Mouse (Mus musculus) cerebellum, adult 18-20 months (tissue): ENCODE measurements at regions not wholly inside any gene's neighbourhood (a gene's known extent, or its start where the extent isn't known, plus 50 kb on each side); places are given as distances from the start of the nearest gene placed in this dataset.
"Not testable (repeated sequence)": the region's sequence is repeated elsewhere in the genome, so short reads cannot be mapped to it uniquely, and the experiment has no call there.

Experiments
- DNase-seq, 2 experiments: peaks; one replicate each; pipeline ENCODE4 v3.0.0; 2021

- no peak for DNase-seq
Measured at GRCm38 (mm10) chr15:90291848-90292247, 67.7 kb downstream of the Alg10b start.

- no peak for DNase-seq
Measured at GRCm38 (mm10) chr15:90294353-90294922, 70.3 kb downstream of the Alg10b start.

- no peak for DNase-seq
Measured at GRCm38 (mm10) chr15:90298566-90298965, 74.5 kb downstream of the Alg10b start.

GRCm38 (mm10) chr15:90303393-90303792 is 79.3 kb downstream of the Alg10b start:
- no peak for DNase-seq

GRCm38 (mm10) chr15:90305051-90305450 is 80.9 kb downstream of the Alg10b start:
- DNase-seq: no peak

- no peak for DNase-seq
Measured at GRCm38 (mm10) chr15:90306866-90307265, 82.8 kb downstream of the Alg10b start.

- DNase-seq: not testable (repeated sequence)
Measured at GRCm38 (mm10) chr15:90308433-90308832, 84.3 kb downstream of the Alg10b start.

- no peak for DNase-seq
Measured at GRCm38 (mm10) chr15:90308869-90309268, 84.8 kb downstream of the Alg10b start.

GRCm38 (mm10) chr15:90309664-90310063 is 85.6 kb downstream of the Alg10b start:
- no peak for DNase-seq

GRCm38 (mm10) chr15:90321774-90322173 is 97.7 kb downstream of the Alg10b start:
- DNase-seq: no peak

- DNase-seq: no peak
Measured at GRCm38 (mm10) chr15:90333275-90333674, 109.2 kb downstream of the Alg10b start.

- DNase-seq: no peak
Measured at GRCm38 (mm10) chr15:90333766-90334165, 109.7 kb downstream of the Alg10b start.

GRCm38 (mm10) chr15:90334406-90334805 is 110.3 kb downstream of the Alg10b start:
- DNase-seq: no peak

- no peak for DNase-seq
Measured at GRCm38 (mm10) chr15:90335506-90335905, 111.4 kb downstream of the Alg10b start.

GRCm38 (mm10) chr15:90340089-90340488 is 116.0 kb downstream of the Alg10b start:
- DNase-seq: no peak

- DNase-seq: no peak
Measured at GRCm38 (mm10) chr15:90341261-90341660, 117.2 kb downstream of the Alg10b start.

GRCm38 (mm10) chr15:90343771-90344170 is 119.7 kb downstream of the Alg10b start:
- DNase-seq: no peak

GRCm38 (mm10) chr15:90344956-90345355 is 120.8 kb downstream of the Alg10b start:
- no peak for DNase-seq

GRCm38 (mm10) chr15:90346162-90346561 is 122.1 kb downstream of the Alg10b start:
- DNase-seq: no peak

- peak in 1 of 2 experiments; percentile 1 for DNase-seq
Measured at GRCm38 (mm10) chr15:90346757-90347156, 122.6 kb downstream of the Alg10b start.

- no peak for DNase-seq
Measured at GRCm38 (mm10) chr15:90351898-90352297, 127.8 kb downstream of the Alg10b start.

- DNase-seq: no peak
Measured at GRCm38 (mm10) chr15:90365656-90366055, 141.5 kb downstream of the Alg10b start.

GRCm38 (mm10) chr15:90377959-90378358 is 153.8 kb downstream of the Alg10b start:
- no peak for DNase-seq

GRCm38 (mm10) chr15:90396961-90397360 is 172.8 kb downstream of the Alg10b start:
- DNase-seq: no peak

- DNase-seq: no peak
Measured at GRCm38 (mm10) chr15:90397691-90398377, 173.7 kb downstream of the Alg10b start.
